Mouse (Mus musculus) liver, adult 2 months (tissue): ENCODE data around the gene Psmc3ip.

Experiments
- CTCF ChIP-seq: fragments of 200-500 bp; IDR thresholded peaks from 2 replicates; pipeline ENCODE4 v1.5.1; 2011; ENCODE audit warnings: low read depth, low read length, control low read depth
- POLR2A ChIP-seq: fragments of 200-500 bp; IDR thresholded peaks from 2 replicates; pipeline ENCODE4 v1.6.1; 2011; ENCODE audit warnings: low read length, control low read depth; ENCODE audit not compliant: insufficient read depth; ENCODE audit errors: extremely low read depth

GRCm38 (mm10) chr11:101103011-101103410 is 7.8 kb upstream of the Psmc3ip start:
- TF ChIP-seq CTCF (no peak), POLR2A (no peak)
